Mouse (Mus musculus) cerebral cortex, adult 2 months (tissue): ENCODE measurements around the gene Obox5.

Experiments used
- WGBS: fragments of 180-500 bp; shearing (Covaris S2); methylation state at CpG from one replicate; pipeline ENCODE4 v1.1.7; 2018; 5-methylcytosine and 5-hydroxymethylcytosine counted together

The Obox5 gene

GRCm38 (mm10) chr7:15749831-15750230 lies at the start of gene Obox5:
Obox5 (plus strand) TSS chr7:15750131.
- WGBS: 71% methylated on average over 2 of the region's 2 CpGs

- 64% methylated on average over 5 of the region's 5 CpGs for WGBS
Measured at GRCm38 (mm10) chr7:15749296-15749695, 635 bp upstream of the Obox5 start.
